ENCODE assay signal across 13 mouse cellular contexts in the genomic region with DNA sequence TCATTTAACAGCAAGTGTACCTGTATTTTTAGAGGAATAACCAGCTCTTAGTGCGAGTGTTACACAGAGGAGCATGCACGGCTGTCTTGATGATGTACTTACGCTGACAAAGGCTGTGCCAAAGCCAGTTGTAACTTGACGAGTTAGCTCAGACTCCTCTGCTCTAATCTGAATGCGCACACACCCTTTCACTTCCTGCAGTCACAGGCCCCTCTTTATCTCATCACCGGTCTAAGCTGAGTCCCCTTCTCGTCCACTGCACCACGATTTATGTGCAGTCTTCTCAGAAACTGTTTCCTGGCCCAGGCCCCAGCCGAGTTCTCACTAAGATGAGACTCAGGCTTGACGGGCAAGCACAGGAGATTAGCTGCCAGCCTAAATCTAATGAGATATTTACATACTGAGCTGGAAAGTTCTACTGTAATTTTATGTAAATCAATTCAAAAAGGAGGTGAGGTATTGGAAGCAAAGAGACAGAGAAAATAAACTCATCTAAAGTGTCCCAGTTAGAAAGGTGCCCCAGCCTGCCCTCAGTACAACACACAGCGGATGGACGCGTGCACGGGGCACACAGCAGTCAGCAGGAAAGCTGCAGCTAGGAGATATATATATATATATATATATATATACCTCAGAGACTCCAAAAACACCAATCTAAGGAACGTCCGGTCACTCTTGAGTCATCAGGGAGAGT.
DNase-seq lines count a peak whose midpoint lies in the region; ATAC-seq and TF ChIP-seq lines count a peak whose summit lies in the region.
"Had no signal": no experiment of that assay in that cellular context is flagged by ENCODE, and none has a peak within 500 bp of the region (broad histone marks: within the 10 kb centered on the region; RNA-seq: fewer than 3 reads in every experiment).

No protein-coding gene starts in this region.

- no peak overlapping the region for H3K4me2 ChIP-seq in heart, embryonic 13.5 days
- no peak overlapping the region for H3K4me2 ChIP-seq in forebrain, embryonic 12.5 days
- H3K4me2 ChIP-seq in liver, embryonic 16.5 days (ENCODE audit: low read depth, low read length), result no peak overlapping the region

- H3K4me3 ChIP-seq in heart, embryonic 13.5 days, result no peak overlapping the region
- no peak overlapping the region for H3K4me3 ChIP-seq in G1E (ENCODE audit: low read depth, low read length)
- H3K4me3 ChIP-seq in forebrain, embryonic 12.5 days (replicated peaks), result no peak overlapping the region
- no peak overlapping the region for H3K4me3 ChIP-seq in liver, embryonic 16.5 days (ENCODE audit: low read depth, low read length)

- TF ChIP-seq CTCF in G1E (IDR thresholded peaks at IDR 0.05; ENCODE audit: low read depth, low read length), result no peak

- H3K9me3 ChIP-seq in heart, embryonic 13.5 days, result no peaks in the 10 kb centered on the region
- no peaks in the 10 kb centered on the region for H3K9me3 ChIP-seq in G1E (replicated peaks)
- H3K9me3 ChIP-seq in forebrain, embryonic 12.5 days, result no peaks in the 10 kb centered on the region
- no peaks in the 10 kb centered on the region for H3K9me3 ChIP-seq in liver, embryonic 16.5 days (replicated peaks; ENCODE audit: control insufficient read depth, low read length)

- H3K27me3 ChIP-seq in heart, embryonic 13.5 days (replicated peaks), result no peaks in the 10 kb centered on the region
- H3K27me3 ChIP-seq in G1E (ENCODE audit: insufficient read depth, low read length), result no peaks in the 10 kb centered on the region
- peaks cover 4% of the 10 kb centered on the region; the same call in 1 of the 2 replicates for H3K27me3 ChIP-seq in forebrain, embryonic 12.5 days
- H3K27me3 ChIP-seq in liver, embryonic 16.5 days (ENCODE audit: control insufficient read depth, insufficient read depth, low read depth, low read length), result no peaks in the 10 kb centered on the region

- intact Hi-C loops in heart, postnatal 25 days (cut with DNase I), result no loop called here

- peaks cover 16% of the 10 kb centered on the region for H3K4me1 ChIP-seq in heart, embryonic 13.5 days
- peaks cover 16% of the 10 kb centered on the region for H3K4me1 ChIP-seq in G1E (ENCODE audit: insufficient read depth, low read depth, low read length)
- H3K4me1 ChIP-seq in forebrain, embryonic 12.5 days, result peaks cover 28% of the 10 kb centered on the region
- H3K4me1 ChIP-seq in liver, embryonic 16.5 days (ENCODE audit: control insufficient read depth, low read depth, low read length), result no peaks in the 10 kb centered on the region

- peaks cover 21% of the 10 kb centered on the region for H3K36me3 ChIP-seq in heart, embryonic 13.5 days
- peaks cover 67% of the 10 kb centered on the region for H3K36me3 ChIP-seq in G1E (replicated peaks)
- peaks cover 2% of the 10 kb centered on the region; the same call in 1 of the 2 replicates for H3K36me3 ChIP-seq in forebrain, embryonic 12.5 days (replicated peaks)
- H3K36me3 ChIP-seq in liver, embryonic 16.5 days (ENCODE audit: control insufficient read depth, insufficient read depth), result no peaks in the 10 kb centered on the region

- H3K27ac ChIP-seq in heart, embryonic 13.5 days (replicated peaks), result 0 out of 2 replicates have a peak overlapping the region, but pooled peaks have one; percentile 42
- peak overlapping the region; percentile 75 for H3K27ac ChIP-seq in forebrain, embryonic 12.5 days
- no peak overlapping the region for H3K27ac ChIP-seq in liver, embryonic 16.5 days (ENCODE audit: low read length)

- WGBS in heart, embryonic 13.5 days, result 40% methylated on average over 16 of the region's 16 CpGs
- WGBS in forebrain, embryonic 12.5 days, result 40% methylated on average over 16 of the region's 16 CpGs
- WGBS in liver, embryonic 16.5 days (ENCODE audit: insufficient replicate concordance), result 23% methylated on average over 16 of the region's 16 CpGs

- peak overlapping the region; percentile 3; the same call in 1 of the 2 replicates for H3K9ac ChIP-seq in heart, embryonic 13.5 days
- H3K9ac ChIP-seq in forebrain, embryonic 12.5 days, result no peak overlapping the region
- H3K9ac ChIP-seq in liver, embryonic 16.5 days (ENCODE audit: low read depth, low read length), result no peak overlapping the region

- no peak for ATAC-seq in heart, embryonic 13.5 days (ENCODE audit: extremely low read depth, insufficient number of reproducible peaks, low FRiP score, low TSS enrichment)
- ATAC-seq in G1E (ENCODE audit: extremely low read depth, insufficient number of reproducible peaks, low FRiP score, poor library complexity, severe bottlenecking), result peak; percentile 87
- ATAC-seq in forebrain, embryonic 12.5 days (ENCODE audit: low FRiP score), result no peak
- ATAC-seq in liver, embryonic 16.5 days (ENCODE audit: low read depth), result peak; percentile 58

- no peak for DNase-seq in heart, postnatal 25 days (ENCODE audit: low spot score)
- no peak for DNase-seq in G1E (ENCODE audit: low spot score)
- no peak for DNase-seq in right cerebral cortex, adult 2 months (ENCODE audit: low spot score in 2 of 2)
- no peak for DNase-seq in frontal cortex, postnatal 10 days (ENCODE audit: low spot score in 2 of 2)
- DNase-seq in kidney, adult 18-20 months, result no peak
- DNase-seq: adrenal gland, adult 8-10 months; gastrocnemius, postnatal 14 days; heart, postnatal 4 days; kidney, adult 8-10 months; thymus, adult 2 months had no signal

Comparison
In these comparisons a context has a peak if more than half of its experiments do, and no peak if none do; other contexts are left out.
1. ATAC-seq: peak in G1E (single experiment) and liver, embryonic 16.5 days (single experiment); none in heart, embryonic 13.5 days (single experiment) and forebrain, embryonic 12.5 days (single experiment).